Mouse (Mus musculus) urinary bladder, postnatal 10 days (tissue): ENCODE results near the gene Wdr4.
"Not testable (repeated sequence)": the region's sequence is repeated elsewhere in the genome, so short reads cannot be mapped to it uniquely, and the experiment has no call there.

Experiments
- DNase-seq: peaks from one replicate; pipeline ENCODE4 v3.0.0; 2022; ENCODE audit warnings: low spot score

The Wdr4 gene

GRCm38 (mm10) chr17:31535871-31536629 is 16.3 kb upstream of the Wdr4 start:
- no peak for DNase-seq

GRCm38 (mm10) chr17:31535358-31535757 is 15.6 kb upstream of the Wdr4 start:
- no peak for DNase-seq

GRCm38 (mm10) chr17:31532331-31532730 is 12.6 kb upstream of the Wdr4 start:
- DNase-seq, result not testable (repeated sequence)

- no peak for DNase-seq
Measured at GRCm38 (mm10) chr17:31531441-31532158, 11.8 kb upstream of the Wdr4 start.

- DNase-seq, result no peak
Measured at GRCm38 (mm10) chr17:31529314-31529713, 9.5 kb upstream of the Wdr4 start.

GRCm38 (mm10) chr17:31525816-31526215 is 6.0 kb upstream of the Wdr4 start:
- DNase-seq, result no peak

- no peak for DNase-seq
Measured at GRCm38 (mm10) chr17:31525114-31525513, 5.3 kb upstream of the Wdr4 start.

GRCm38 (mm10) chr17:31521948-31522347 is 2.2 kb upstream of the Wdr4 start:
- DNase-seq, result no peak

GRCm38 (mm10) chr17:31520895-31521294 is 1.1 kb upstream of the Wdr4 start:
- no peak for DNase-seq

GRCm38 (mm10) chr17:31519344-31519945 is 335 bp downstream of the Wdr4 start:
- DNase-seq, result no peak

GRCm38 (mm10) chr17:31514696-31515095 is 5.1 kb downstream of the Wdr4 start:
- no peak for DNase-seq

- DNase-seq, result no peak
Measured at GRCm38 (mm10) chr17:31512593-31512992, 7.2 kb downstream of the Wdr4 start.

- peak; percentile 54 for DNase-seq
Measured at GRCm38 (mm10) chr17:31511792-31512495, 7.8 kb downstream of the Wdr4 start.

GRCm38 (mm10) chr17:31510944-31511343 is 8.8 kb downstream of the Wdr4 start:
- no peak for DNase-seq

- DNase-seq, result no peak
Measured at GRCm38 (mm10) chr17:31506282-31506681, 13.5 kb downstream of the Wdr4 start.

GRCm38 (mm10) chr17:31505013-31505412 is 14.8 kb downstream of the Wdr4 start:
- DNase-seq, result no peak

GRCm38 (mm10) chr17:31503936-31504335 is 15.8 kb downstream of the Wdr4 start:
- no peak for DNase-seq

GRCm38 (mm10) chr17:31503337-31503736 is 16.4 kb downstream of the Wdr4 start:
- DNase-seq, result no peak

- DNase-seq, result no peak
Measured at GRCm38 (mm10) chr17:31502261-31502927, 17.4 kb downstream of the Wdr4 start.

GRCm38 (mm10) chr17:31500908-31501307 is 18.9 kb downstream of the Wdr4 start:
- DNase-seq, result no peak

- DNase-seq, result no peak
Measured at GRCm38 (mm10) chr17:31500416-31500815, 19.4 kb downstream of the Wdr4 start.

- DNase-seq, result no peak
Measured at GRCm38 (mm10) chr17:31499725-31500124, 20.1 kb downstream of the Wdr4 start.
